26 mouse cellular contexts compared by ENCODE assay signal in the genomic region with DNA sequence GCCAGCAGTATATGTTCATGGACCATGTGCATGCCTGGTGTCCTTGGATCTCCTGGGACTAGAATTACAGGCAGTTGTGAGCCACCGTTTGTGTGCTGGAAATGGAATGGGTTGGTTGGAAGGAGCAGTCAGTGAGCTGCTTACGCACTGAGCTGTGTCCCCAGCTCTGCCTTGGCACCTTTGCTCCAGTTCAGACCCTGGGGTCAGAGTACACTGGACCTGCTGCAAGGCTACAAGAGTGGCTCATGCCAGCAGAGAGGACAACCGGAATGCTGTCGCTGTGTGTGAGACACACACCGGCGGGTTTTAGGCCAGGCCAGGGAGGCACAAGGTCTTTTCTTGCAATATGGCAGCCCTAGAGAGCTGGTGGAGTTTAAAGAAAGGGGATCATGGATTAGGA. TPM values are rescaled to one million over a fixed set of nuclear protein-coding genes. Genes with fewer than 3 reads are reported as not detected.
A peak's percentile ranks its signal among the peaks of the same experiment; 100 is the strongest.
DNase-seq lines count a peak whose midpoint lies in the region; ATAC-seq lines count a peak whose summit lies in the region.
"Had no signal": no experiment of that assay in that cellular context is flagged by ENCODE, and none has a peak within 500 bp of the region (broad histone marks: within the 10 kb centered on the region; RNA-seq: fewer than 3 reads in every experiment).

No protein-coding gene starts in this region.

- no peaks in the 10 kb centered on the region for H3K9me3 ChIP-seq in kidney, embryonic 14.5 days (ENCODE audit: control insufficient read depth, low read length)
- H3K9me3 ChIP-seq: embryonic facial prominence, embryonic 10.5 days; embryonic facial prominence, embryonic 13.5 days; forebrain, embryonic 12.5 days; hindbrain, embryonic 12.5 days; hindbrain, embryonic 15.5 days had no signal

- WGBS in kidney, embryonic 14.5 days: 96% methylated on average over 6 of the region's 6 CpGs

- no peak overlapping the region for H3K4me3 ChIP-seq in kidney, embryonic 14.5 days (ENCODE audit: low read length)
- H3K4me3 ChIP-seq: embryonic facial prominence, embryonic 10.5 days; embryonic facial prominence, embryonic 13.5 days; erythroblast, embryonic 14.5 days; forebrain, embryonic 12.5 days; gastrocnemius, adult 2 months; hindbrain, embryonic 12.5 days; hindbrain, embryonic 15.5 days had no signal

- H3K4me2 ChIP-seq in kidney, embryonic 14.5 days (replicated peaks; ENCODE audit: low read depth, low read length): no peak overlapping the region
- H3K4me2 ChIP-seq: embryonic facial prominence, embryonic 13.5 days; forebrain, embryonic 12.5 days; heart, embryonic 11.5 days; hindbrain, embryonic 12.5 days; hindbrain, embryonic 15.5 days had no signal

- DNase-seq in kidney, adult 18-20 months: peak; percentile 64
- peak; percentile 84 for DNase-seq in kidney, adult 9 months
- DNase-seq in kidney, postnatal 10 days: no peak
- DNase-seq in kidney, postnatal 14 days: peak; percentile 58
- DNase-seq in kidney, postnatal 25 days: peak; percentile 63 to 90
- no peak for DNase-seq in layer of hippocampus, adult 9-10 months (ENCODE audit: low spot score)
- DNase-seq: adrenal gland, adult 2 months; adrenal gland, postnatal 14 days; cerebellum, adult 11-12 months; cerebellum, adult 8-10 months; cerebellum, postnatal 10 days; cerebellum, postnatal 36 days; embryo, embryonic 11 days; forebrain, postnatal 0 days; gastrocnemius, adult 2 months; gastrocnemius, postnatal 14 days; heart, adult 11 months had no signal

- H3K9ac ChIP-seq in kidney, embryonic 14.5 days (ENCODE audit: low read depth, low read length): no peak overlapping the region
- H3K9ac ChIP-seq: embryonic facial prominence, embryonic 13.5 days; forebrain, embryonic 12.5 days; forebrain, postnatal 0 days; hindbrain, embryonic 12.5 days; hindbrain, embryonic 15.5 days had no signal

- H3K36me3 ChIP-seq in kidney, embryonic 14.5 days (ENCODE audit: control insufficient read depth, insufficient read depth, low read length): peaks cover 69% of the 10 kb centered on the region

- H3K4me1 ChIP-seq in kidney, embryonic 14.5 days (ENCODE audit: control insufficient read depth, insufficient read depth, low read length): peaks cover 8% of the 10 kb centered on the region

- no peaks in the 10 kb centered on the region for H3K27me3 ChIP-seq in kidney, embryonic 14.5 days (ENCODE audit: control insufficient read depth, insufficient read depth, low read length)
- H3K27me3 ChIP-seq: embryonic facial prominence, embryonic 13.5 days; forebrain, embryonic 12.5 days; hindbrain, embryonic 12.5 days; hindbrain, embryonic 15.5 days had no signal

- H3K27ac ChIP-seq in kidney, embryonic 14.5 days (ENCODE audit: low read depth, low read length): no peak overlapping the region
- H3K27ac ChIP-seq: embryonic facial prominence, embryonic 10.5 days; embryonic facial prominence, embryonic 13.5 days; forebrain, embryonic 12.5 days; gastrocnemius, adult 2 months; hindbrain, embryonic 12.5 days; hindbrain, embryonic 15.5 days had no signal

- ATAC-seq in kidney, embryonic 14.5 days (ENCODE audit: low FRiP score, low TSS enrichment): no peak
- ATAC-seq: CD4-positive, CD25-positive, alpha-beta regulatory T cell, adult 4 months; forebrain, postnatal 0 days had no signal

RNA-seq across cellular contexts. Expression of gene Arl16, which starts 4.6 kb away (rescaled TPM):
- polyA plus RNA-seq in kidney, embryonic 14.5 days (2014; fragmentation: Nextera tagmentation; extraction: Ambion mirVana): 46.4 and 51.5 TPM in 2 replicates

RNA-seq across cellular contexts. Expression of gene Mrpl12, which starts 12.4 kb away (rescaled TPM):
- polyA plus RNA-seq in kidney, embryonic 14.5 days (2014; fragmentation: Nextera tagmentation; extraction: Ambion mirVana): 176 and 218 TPM in 2 replicates

RNA-seq across cellular contexts. Expression of gene Ccdc137, which starts 14.1 kb away (rescaled TPM):
- 27.4 and 32.8 TPM in 2 replicates for polyA plus RNA-seq in kidney, embryonic 14.5 days (2014; fragmentation: Nextera tagmentation; extraction: Ambion mirVana)

RNA-seq across cellular contexts. Expression of gene Oxld1, which starts 14.2 kb away (rescaled TPM):
- polyA plus RNA-seq in kidney, embryonic 14.5 days (2014; fragmentation: Nextera tagmentation; extraction: Ambion mirVana): 14.8 and 18.2 TPM in 2 replicates

RNA-seq across cellular contexts. Expression of gene Pde6g, which starts 18.8 kb away (rescaled TPM):
- 0.17 and 0.20 TPM in 2 replicates for polyA plus RNA-seq in kidney, embryonic 14.5 days (2014; fragmentation: Nextera tagmentation; extraction: Ambion mirVana)
- polyA plus RNA-seq: embryonic facial prominence, embryonic 13.5 days; erythroblast, embryonic 14.5 days; hindbrain, embryonic 12.5 days had no signal

Comparison
In these comparisons a context has a peak if more than half of its experiments do, and no peak if none do; other contexts are left out.
1. DNase-seq: peak in kidney, adult 18-20 months (single experiment), kidney, adult 9 months (single experiment), kidney, postnatal 14 days (single experiment) and kidney, postnatal 25 days (2 of 2); none in kidney, postnatal 10 days (single experiment) and layer of hippocampus, adult 9-10 months (single experiment).